Mouse (Mus musculus) forebrain, embryonic 15.5 days (tissue): ENCODE measurements at regions not wholly inside any gene's neighbourhood (a gene's known extent, or its start where the extent isn't known, plus 50 kb on each side); places are given as distances from the start of the nearest gene placed in this dataset.
"Not testable (repeated sequence)": the region's sequence is repeated elsewhere in the genome, so short reads cannot be mapped to it uniquely, and the experiment has no call there.

Source experiments
- ATAC-seq: fragments of 200-750 bp; cut with Nextera tagmentation; replicated peaks from 2 replicates; pipeline ENCODE4 v1.8.0; 2017; ENCODE audit warnings: mild to moderate bottlenecking, moderate TSS enrichment, moderate library complexity
- H3K27ac ChIP-seq: fragments of 300-500 bp; sonication (generic); replicated peaks from 2 replicates; pipeline ENCODE4 v1.5.1; 2015; ENCODE audit warnings: mild to moderate bottlenecking, inconsistent platforms
- H3K27me3 ChIP-seq: fragments of 300-500 bp; sonication (generic); 2 replicates; pipeline ENCODE4 v1.6.1; 2015; ENCODE audit warnings: inconsistent platforms
- H3K36me3 ChIP-seq: fragments of 300-500 bp; sonication (generic); 2 replicates; pipeline ENCODE4 v1.6.1; 2015; ENCODE audit warnings: mild to moderate bottlenecking, inconsistent platforms
- H3K4me1 ChIP-seq: fragments of 300-500 bp; sonication (generic); 2 replicates; pipeline ENCODE4 v1.6.1; 2015; ENCODE audit warnings: inconsistent platforms
- H3K4me2 ChIP-seq: fragments of 300-500 bp; sonication (generic); replicated peaks from 2 replicates; pipeline ENCODE4 v1.6.1; 2015; ENCODE audit warnings: mild to moderate bottlenecking, inconsistent platforms
- H3K4me3 ChIP-seq: fragments of 300-500 bp; sonication (generic); 2 replicates; pipeline ENCODE4 v1.5.1; 2015; ENCODE audit warnings: mild to moderate bottlenecking, inconsistent platforms
- H3K9ac ChIP-seq: fragments of 300-500 bp; sonication (generic); replicated peaks from 2 replicates; pipeline ENCODE4 v1.6.1; 2015; ENCODE audit warnings: mild to moderate bottlenecking, inconsistent platforms
- H3K9me3 ChIP-seq: fragments of 300-500 bp; sonication (generic); 2 replicates; pipeline ENCODE4 v1.6.1; 2016; ENCODE audit warnings: inconsistent platforms
- WGBS: fragments of 180-500 bp; shearing (Covaris S2); methylation state at CpG from one replicate; pipeline ENCODE4 v1.1.7; 2015; ENCODE audit warnings: mixed read lengths; 5-methylcytosine and 5-hydroxymethylcytosine counted together

- no peak overlapping the region for H3K4me3 ChIP-seq
- H3K27me3 ChIP-seq, result no peaks in the 10 kb centered on the region
- 14% methylated on average over 4 of the region's 4 CpGs for WGBS
- no peak overlapping the region for H3K4me2 ChIP-seq
- H3K27ac ChIP-seq, result no peak overlapping the region
- no peaks in the 10 kb centered on the region for H3K9me3 ChIP-seq
- ATAC-seq, result peak; percentile 93
- no peak overlapping the region for H3K9ac ChIP-seq
- no peaks in the 10 kb centered on the region for H3K4me1 ChIP-seq
- no peaks in the 10 kb centered on the region for H3K36me3 ChIP-seq
Observed at GRCm38 (mm10) chr17:69563165-69563564, 124.0 kb downstream of the Akain1 start.

- not testable (repeated sequence) for H3K9ac ChIP-seq, H3K27ac ChIP-seq, ATAC-seq, H3K36me3 ChIP-seq, H3K9me3 ChIP-seq, H3K4me2 ChIP-seq, H3K27me3 ChIP-seq, H3K4me3 ChIP-seq, H3K4me1 ChIP-seq
- WGBS, result 52% methylated on average over 8 of the region's 8 CpGs
Observed at GRCm38 (mm10) chr17:69571070-69571669, 132.0 kb downstream of the Akain1 start.

GRCm38 (mm10) chr17:69590553-69590952 lies 151.4 kb downstream of the Akain1 start:
- Histone ChIP-seq H3K27ac (no peak overlapping the region), H3K4me3 (no peak overlapping the region), H3K4me2 (no peak overlapping the region), H3K36me3 (no peaks in the 10 kb centered on the region), H3K27me3 (no peaks in the 10 kb centered on the region), H3K9ac (no peak overlapping the region), H3K4me1 (no peaks in the 10 kb centered on the region), H3K9me3 (no peaks in the 10 kb centered on the region)
- ATAC-seq, result no peak
- 72% methylated on average over 4 of the region's 4 CpGs for WGBS

GRCm38 (mm10) chr17:69597773-69598295 lies 158.7 kb downstream of the Akain1 start:
- Histone ChIP-seq H3K27ac (no peak overlapping the region), H3K27me3 (no peaks in the 10 kb centered on the region), H3K4me2 (no peak overlapping the region), H3K36me3 (no peaks in the 10 kb centered on the region), H3K9ac (no peak overlapping the region), H3K4me1 (no peaks in the 10 kb centered on the region), H3K4me3 (no peak overlapping the region), H3K9me3 (no peaks in the 10 kb centered on the region)
- WGBS, result 80% methylated on average over 3 of the region's 3 CpGs
- ATAC-seq, result 0 out of 2 replicates have a peak, but pooled peaks have one; percentile 38

- Histone ChIP-seq H3K4me1 (no peaks in the 10 kb centered on the region), H3K9me3 (no peaks in the 10 kb centered on the region), H3K9ac (no peak overlapping the region), H3K4me3 (no peak overlapping the region), H3K4me2 (no peak overlapping the region), H3K27me3 (no peaks in the 10 kb centered on the region), H3K27ac (no peak overlapping the region), H3K36me3 (no peaks in the 10 kb centered on the region)
- 83% methylated on average over 5 of the region's 5 CpGs for WGBS
- no peak for ATAC-seq
Observed at GRCm38 (mm10) chr17:69598461-69598860, 159.3 kb downstream of the Akain1 start.

- Histone ChIP-seq H3K27me3 (no peaks in the 10 kb centered on the region), H3K27ac (no peak overlapping the region), H3K9me3 (no peaks in the 10 kb centered on the region), H3K4me1 (no peaks in the 10 kb centered on the region), H3K4me3 (no peak overlapping the region), H3K36me3 (no peaks in the 10 kb centered on the region), H3K9ac (no peak overlapping the region), H3K4me2 (no peak overlapping the region)
- no peak; the same call in 1 of the 2 replicates for ATAC-seq
Observed at GRCm38 (mm10) chr17:69603596-69603995, 164.5 kb downstream of the Akain1 start.

- Histone ChIP-seq H3K27ac (no peak overlapping the region), H3K4me3 (no peak overlapping the region), H3K36me3 (no peaks in the 10 kb centered on the region), H3K4me2 (no peak overlapping the region), H3K9me3 (no peaks in the 10 kb centered on the region), H3K27me3 (no peaks in the 10 kb centered on the region), H3K9ac (no peak overlapping the region), H3K4me1 (no peaks in the 10 kb centered on the region)
- 0 out of 2 replicates have a peak, but pooled peaks have one; percentile 55 for ATAC-seq
- 63% methylated on average over 6 of the region's 6 CpGs for WGBS
Observed at GRCm38 (mm10) chr17:69604698-69605097, 165.6 kb downstream of the Akain1 start.

GRCm38 (mm10) chr17:69605458-69605857 lies 166.3 kb downstream of the Akain1 start:
- Histone ChIP-seq H3K4me3 (no peak overlapping the region), H3K9ac (no peak overlapping the region), H3K4me2 (no peak overlapping the region), H3K9me3 (no peaks in the 10 kb centered on the region), H3K27me3 (no peaks in the 10 kb centered on the region), H3K36me3 (no peaks in the 10 kb centered on the region), H3K4me1 (no peaks in the 10 kb centered on the region), H3K27ac (no peak overlapping the region)
- no peak for ATAC-seq
- 72% methylated on average over 9 of the region's 9 CpGs for WGBS

- Histone ChIP-seq H3K27ac (no peak overlapping the region), H3K4me1 (no peaks in the 10 kb centered on the region), H3K9ac (no peak overlapping the region), H3K4me3 (no peak overlapping the region), H3K4me2 (no peak overlapping the region), H3K36me3 (no peaks in the 10 kb centered on the region), H3K27me3 (no peaks in the 10 kb centered on the region; the same call in 1 of the 2 replicates), H3K9me3 (no peaks in the 10 kb centered on the region)
- ATAC-seq, result peak; percentile 35; the same call in 1 of the 2 replicates
- WGBS, result 17% methylated on average over 3 of the region's 3 CpGs
Observed at GRCm38 (mm10) chr17:69631411-69631810, 192.3 kb downstream of the Akain1 start.

GRCm38 (mm10) chr17:69650496-69650895 lies 211.4 kb downstream of the Akain1 start:
- not testable (repeated sequence) for H3K9me3 ChIP-seq, H3K36me3 ChIP-seq, H3K4me2 ChIP-seq, H3K27me3 ChIP-seq, H3K27ac ChIP-seq, H3K4me1 ChIP-seq, H3K9ac ChIP-seq, ATAC-seq, H3K4me3 ChIP-seq
- WGBS, result 89% methylated on average over 2 of the region's 2 CpGs

GRCm38 (mm10) chr17:69654586-69654985 lies 215.5 kb downstream of the Akain1 start:
- Histone ChIP-seq H3K4me2 (no peak overlapping the region), H3K27ac (no peak overlapping the region), H3K36me3 (no peaks in the 10 kb centered on the region), H3K27me3 (no peaks in the 10 kb centered on the region), H3K4me3 (no peak overlapping the region), H3K9me3 (0 out of 2 replicates have a peak, but pooled peaks cover 4% of the 10 kb centered on the region), H3K9ac (no peak overlapping the region), H3K4me1 (no peaks in the 10 kb centered on the region)
- WGBS, result 48% methylated on average over 2 of the region's 2 CpGs
- ATAC-seq, result no peak

GRCm38 (mm10) chr17:69672530-69672929 lies 233.4 kb downstream of the Akain1 start:
- Histone ChIP-seq H3K27ac (no peak overlapping the region), H3K4me1 (no peaks in the 10 kb centered on the region), H3K9me3 (no peaks in the 10 kb centered on the region), H3K4me2 (no peak overlapping the region), H3K4me3 (no peak overlapping the region), H3K36me3 (no peaks in the 10 kb centered on the region), H3K27me3 (no peaks in the 10 kb centered on the region), H3K9ac (no peak overlapping the region)
- ATAC-seq, result peak; percentile 82
- WGBS, result 74% methylated on average over 3 of the region's 3 CpGs

GRCm38 (mm10) chr17:69683091-69683490 lies 244.0 kb downstream of the Akain1 start:
- 79% methylated on average over 5 of the region's 5 CpGs for WGBS
- H3K27ac ChIP-seq, result no peak overlapping the region
- no peak overlapping the region for H3K9ac ChIP-seq
- H3K27me3 ChIP-seq, result no peaks in the 10 kb centered on the region
- H3K36me3 ChIP-seq, result no peaks in the 10 kb centered on the region
- H3K4me3 ChIP-seq, result no peak overlapping the region
- H3K4me1 ChIP-seq, result peaks cover 15% of the 10 kb centered on the region
- no peak for ATAC-seq
- H3K9me3 ChIP-seq, result no peaks in the 10 kb centered on the region
- no peak overlapping the region for H3K4me2 ChIP-seq
